Mouse (Mus musculus) gastrocnemius, postnatal 25 days (tissue): Measurements from ENCODE around the gene Rai1. TPM values are rescaled to one million over a fixed set of nuclear protein-coding genes. Genes with fewer than 3 reads are reported as not detected.

Source experiments
- DNase-seq: peaks from one replicate; pipeline ENCODE4 v3.0.0; 2022
- total RNA-seq, 2 experiments: library from RNA; stranded (reverse); gene quantifications; 1 replicate in 1 of 2; 2 replicates in 1 of 2; pipeline ENCODE4 v1.2.3; 2021

The Rai1 gene
- total RNA-seq, 2 experiments from 2014 or later: 17.3 to 21.6 TPM

- no peak for DNase-seq
Measured at GRCm38 (mm10) chr11:60163362-60163761, 58.5 kb downstream of the Rai1 start.

- no peak for DNase-seq
Measured at GRCm38 (mm10) chr11:60164450-60164849, 59.6 kb downstream of the Rai1 start.

GRCm38 (mm10) chr11:60165076-60165475 is 60.3 kb downstream of the Rai1 start:
- DNase-seq: peak; percentile 61

- DNase-seq: no peak
Measured at GRCm38 (mm10) chr11:60168780-60169179, 64.0 kb downstream of the Rai1 start.

GRCm38 (mm10) chr11:60172074-60172473 is 67.3 kb downstream of the Rai1 start:
- no peak for DNase-seq

GRCm38 (mm10) chr11:60173606-60174184 is 68.9 kb downstream of the Rai1 start:
- DNase-seq: no peak

GRCm38 (mm10) chr11:60175371-60176181 is 70.8 kb downstream of the Rai1 start:
- DNase-seq: peak; percentile 77

- peak; percentile 72 for DNase-seq
Measured at GRCm38 (mm10) chr11:60176182-60176974, 71.6 kb downstream of the Rai1 start.

- no peak for DNase-seq
Measured at GRCm38 (mm10) chr11:60176975-60177657, 72.3 kb downstream of the Rai1 start.

GRCm38 (mm10) chr11:60178005-60178404 is 73.2 kb downstream of the Rai1 start:
- no peak for DNase-seq

GRCm38 (mm10) chr11:60178506-60178905 is 73.7 kb downstream of the Rai1 start:
- no peak for DNase-seq

- no peak for DNase-seq
Measured at GRCm38 (mm10) chr11:60182116-60182670, 77.4 kb downstream of the Rai1 start.

GRCm38 (mm10) chr11:60182741-60183140 is 77.9 kb downstream of the Rai1 start:
- DNase-seq: no peak

GRCm38 (mm10) chr11:60184346-60185325 is 79.8 kb downstream of the Rai1 start:
- no peak for DNase-seq

GRCm38 (mm10) chr11:60185396-60186231 is 80.8 kb downstream of the Rai1 start:
- peak; percentile 35 for DNase-seq

- DNase-seq: no peak
Measured at GRCm38 (mm10) chr11:60187070-60187469, 82.3 kb downstream of the Rai1 start.

- DNase-seq: no peak
Measured at GRCm38 (mm10) chr11:60188275-60188853, 83.6 kb downstream of the Rai1 start.

GRCm38 (mm10) chr11:60189501-60190040 is 84.8 kb downstream of the Rai1 start:
- no peak for DNase-seq

GRCm38 (mm10) chr11:60190055-60190641 is 85.3 kb downstream of the Rai1 start:
- DNase-seq: no peak
